Mouse (Mus musculus) liver, embryonic 14.5 days (tissue): ENCODE measurements at regions not wholly inside any gene's neighbourhood (a gene's known extent, or its start where the extent isn't known, plus 50 kb on each side); places are given as distances from the start of the nearest gene placed in this dataset.

Experiments used
- CTCF ChIP-seq: IDR thresholded peaks from 2 replicates; pipeline ENCODE4 v1.5.1; 2016; ENCODE audit warnings: antibody characterized with exemption, low read depth, control low read depth
- EP300 ChIP-seq: IDR thresholded peaks from 2 replicates; pipeline ENCODE4 v1.6.1; 2016; ENCODE audit warnings: antibody characterized with exemption, low read depth

DNA sequence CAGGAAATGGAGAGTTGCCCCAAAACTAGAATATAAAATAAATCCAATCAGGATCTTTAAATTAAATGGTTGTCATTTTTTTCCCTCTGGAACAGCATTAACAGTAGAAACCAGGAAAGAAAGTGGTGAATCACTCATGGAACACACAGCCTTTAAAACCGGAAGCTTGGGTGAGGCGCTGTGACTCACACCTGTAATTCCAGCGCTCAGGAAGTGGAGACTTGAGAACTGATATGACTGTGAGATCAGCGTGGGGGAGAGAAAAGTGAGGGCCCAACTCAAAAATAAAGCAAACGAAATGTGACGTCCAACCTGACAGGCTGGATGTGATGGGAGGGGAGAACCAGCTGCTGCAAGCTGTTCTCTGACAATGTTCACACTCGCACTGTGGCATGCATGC, 86.9 kb upstream of the Jarid2 start:
- TF ChIP-seq CTCF = no peak
- no peak for TF ChIP-seq EP300
